Mouse (Mus musculus) liver, postnatal 0 days (tissue): ENCODE data around the gene Dalrd3.

Source experiments
- CTCF ChIP-seq: sonication (generic); IDR thresholded peaks from 2 replicates; pipeline ENCODE4 v1.5.1; 2016; ENCODE audit warnings: antibody characterized with exemption, low read depth
- EP300 ChIP-seq: IDR thresholded peaks from 2 replicates; pipeline ENCODE4 v1.6.1; 2016; ENCODE audit warnings: antibody characterized with exemption, low read depth, mild to moderate bottlenecking

- TF ChIP-seq EP300 = no peak
- TF ChIP-seq CTCF = no peak
Observed at GRCm38 (mm10) chr9:108608889-108609288, 39.2 kb downstream of the Dalrd3 start.
